Mouse (Mus musculus) CD4-positive, CD25-positive, alpha-beta regulatory T cell (primary cell): ENCODE data around the gene Ubxn1. TPM values are rescaled to one million over a fixed set of nuclear protein-coding genes. Genes with fewer than 3 reads are reported as not detected.

Experiments used
- polyA plus RNA-seq: library from polyadenylated mRNA; unstranded; fragments of 100-300 nt; shearing (Covaris generic); gene quantifications from one replicate; pipeline ENCODE4 v1.2.1, GENCODE M21; 2017

Gene Ubxn1
- 169 TPM for polyA plus RNA-seq

DNA sequence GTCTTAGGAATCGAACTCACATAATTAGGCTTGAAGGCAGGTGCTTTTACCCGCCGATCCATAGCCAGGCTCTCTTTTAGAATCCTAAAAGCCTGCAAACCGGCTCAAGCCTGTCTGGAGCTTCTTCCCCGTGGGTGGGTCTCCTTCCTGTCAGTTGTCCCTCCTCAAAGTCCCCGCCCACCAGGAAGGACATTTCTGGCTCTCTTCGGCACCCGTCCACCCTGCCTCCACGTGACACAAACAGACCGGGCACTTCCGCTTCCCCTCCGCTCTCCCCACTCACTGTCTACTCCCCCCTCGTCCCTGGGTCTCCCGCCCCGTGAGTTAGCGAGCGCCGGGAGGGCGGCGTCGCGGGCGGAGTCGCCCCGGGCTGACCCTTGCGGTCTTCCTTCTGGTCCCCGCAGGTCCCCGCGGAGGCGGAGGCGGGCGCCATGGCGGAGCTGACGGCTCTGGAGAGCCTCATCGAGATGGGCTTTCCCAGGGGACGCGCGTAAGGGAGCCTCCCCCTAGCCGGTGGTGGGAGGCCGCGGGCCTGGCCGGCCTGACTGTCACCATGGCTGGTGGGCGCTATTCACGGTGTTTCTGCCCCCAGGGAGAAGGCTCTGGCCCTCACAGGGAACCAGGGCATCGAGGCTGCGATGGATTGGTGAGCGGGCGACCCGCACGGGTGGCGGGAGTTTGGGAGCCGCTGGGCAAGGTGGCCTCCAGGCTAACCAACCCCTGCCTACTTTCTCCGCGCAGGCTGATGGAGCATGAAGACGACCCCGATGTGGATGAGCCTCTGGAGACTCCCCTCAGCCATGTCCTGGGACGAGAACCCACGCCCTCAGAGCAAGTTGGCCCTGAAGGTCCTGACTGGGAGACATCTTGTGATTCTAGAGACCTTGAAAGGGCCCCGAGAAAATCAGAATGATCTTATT, at the start of gene Ubxn1:
Gene Ubxn1, plus strand, starts transcription at position 230 of the 920 bp plus-strand sequence.

DNA sequence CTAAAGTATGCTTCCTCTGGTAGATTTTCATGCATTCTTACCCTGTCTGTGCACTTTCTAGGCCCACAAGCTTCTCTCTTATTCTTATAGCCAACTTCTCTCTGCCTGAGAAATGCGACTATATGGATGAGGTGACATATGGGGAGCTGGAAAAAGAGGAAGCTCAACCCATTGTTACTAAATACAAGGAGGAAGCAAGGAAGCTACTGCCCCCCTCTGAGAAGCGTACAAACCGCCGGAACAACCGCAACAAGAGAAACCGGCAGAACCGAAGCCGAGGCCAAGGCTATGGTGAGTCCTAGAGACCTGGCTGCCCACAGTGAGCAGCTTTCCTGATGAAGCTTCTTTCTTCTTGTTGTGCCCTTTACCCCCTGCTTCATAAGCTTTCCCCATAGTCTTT, 41.6 kb upstream of the Ubxn1 start, which contains the start of gene AC129217.1:
Gene AC129217.1, plus strand, starts transcription at position 114 of the 400 bp plus-strand sequence.

DNA sequence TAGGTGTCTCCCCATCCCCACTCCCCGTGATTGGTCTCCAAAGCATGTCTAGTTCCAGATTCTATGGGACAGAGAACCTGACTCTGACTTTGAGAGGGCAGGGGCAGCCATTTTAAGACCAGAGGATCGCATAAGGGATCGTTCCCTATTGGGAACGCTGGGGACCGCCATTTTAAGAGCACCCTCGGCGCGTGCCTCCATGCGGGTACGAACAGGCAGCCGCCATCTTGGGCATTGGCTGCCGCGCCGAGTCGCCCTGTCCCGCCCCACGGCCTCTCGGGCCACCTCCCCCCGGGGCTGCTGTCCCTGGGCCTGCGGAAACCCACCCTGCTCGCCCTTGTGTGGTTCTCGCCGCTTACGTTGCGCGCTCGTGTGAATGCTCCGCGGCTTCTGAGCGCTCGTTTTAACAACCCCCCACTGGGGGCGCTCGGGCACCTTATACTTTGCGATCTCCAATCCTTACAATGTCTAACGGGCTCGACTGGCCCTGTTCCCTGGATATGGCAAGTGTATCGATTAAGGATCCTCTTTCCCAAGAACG, 34.0 kb upstream of the Ubxn1 start, which contains the start of gene Bscl2:
Gene Bscl2, plus strand, starts transcription at position 217 of the 541 bp plus-strand sequence.

DNA sequence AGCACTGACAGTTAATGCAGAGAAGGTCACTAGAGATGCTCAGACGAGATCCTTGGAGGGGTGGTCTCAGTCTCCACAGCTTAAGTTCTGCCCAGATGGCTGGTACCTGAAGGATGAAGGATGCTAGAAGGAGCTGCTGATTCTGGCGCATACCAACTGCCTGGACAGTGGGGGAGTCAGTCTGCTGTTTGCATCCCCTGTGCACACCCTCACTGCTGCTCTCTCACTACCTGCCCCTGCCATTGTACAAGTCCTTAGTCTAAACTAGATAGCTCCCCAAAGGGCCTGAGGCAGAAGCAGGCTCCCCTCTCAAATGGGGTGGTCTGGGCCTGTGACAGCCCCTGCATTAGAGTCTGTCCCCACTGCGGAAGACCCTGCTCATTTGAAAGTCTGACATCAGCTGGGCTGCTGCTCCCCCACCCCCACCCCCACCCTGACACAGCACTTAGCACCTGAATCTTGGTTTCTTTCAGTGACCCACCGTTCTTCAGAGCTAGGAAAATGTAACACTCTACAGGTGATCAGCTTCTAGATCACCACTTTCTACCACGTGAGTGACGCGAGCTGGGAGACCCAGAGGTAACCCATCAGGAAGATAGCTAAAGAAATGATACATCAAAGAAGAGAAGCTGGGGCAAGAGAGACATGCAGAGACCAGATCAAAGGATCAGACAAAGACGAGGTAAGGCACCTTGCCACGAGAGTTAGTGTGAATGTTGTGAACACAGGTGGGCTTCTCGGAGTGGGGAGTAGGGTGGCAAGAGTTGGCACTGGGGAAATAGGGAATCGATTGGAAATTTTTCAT, 32.0 kb upstream of the Ubxn1 start, which contains the start of gene Gng3:
Gene Gng3, minus strand, starts transcription at position 92 of the 805 bp plus-strand sequence.

DNA sequence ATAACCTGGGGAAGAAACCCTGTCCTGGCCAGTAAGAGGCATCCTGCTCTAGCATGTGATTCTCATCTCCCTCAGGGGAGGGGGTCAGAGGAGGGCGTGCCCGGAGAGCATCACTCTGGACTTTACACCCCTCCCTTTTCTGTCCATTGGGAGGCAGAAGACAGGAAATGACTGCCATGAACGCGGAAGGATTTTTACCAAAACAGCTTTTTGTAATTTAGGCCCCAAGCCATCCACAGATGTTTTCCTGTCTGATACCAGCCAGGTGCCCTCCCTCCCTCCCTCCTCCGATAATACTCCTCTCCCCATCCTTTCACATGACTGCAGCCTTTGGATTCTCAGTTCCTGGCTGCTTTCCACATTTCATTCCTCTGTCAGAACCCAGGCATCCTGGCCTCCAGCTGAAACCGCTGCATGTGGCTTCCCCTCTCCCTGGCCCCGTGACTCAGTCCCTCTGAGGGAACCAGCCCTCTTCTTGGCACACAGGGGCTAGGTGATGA, 20.8 kb upstream of the Ubxn1 start, which contains the start of gene Lrrn4cl:
Gene Lrrn4cl, plus strand, starts transcription at position 367 of the 500 bp plus-strand sequence.

DNA sequence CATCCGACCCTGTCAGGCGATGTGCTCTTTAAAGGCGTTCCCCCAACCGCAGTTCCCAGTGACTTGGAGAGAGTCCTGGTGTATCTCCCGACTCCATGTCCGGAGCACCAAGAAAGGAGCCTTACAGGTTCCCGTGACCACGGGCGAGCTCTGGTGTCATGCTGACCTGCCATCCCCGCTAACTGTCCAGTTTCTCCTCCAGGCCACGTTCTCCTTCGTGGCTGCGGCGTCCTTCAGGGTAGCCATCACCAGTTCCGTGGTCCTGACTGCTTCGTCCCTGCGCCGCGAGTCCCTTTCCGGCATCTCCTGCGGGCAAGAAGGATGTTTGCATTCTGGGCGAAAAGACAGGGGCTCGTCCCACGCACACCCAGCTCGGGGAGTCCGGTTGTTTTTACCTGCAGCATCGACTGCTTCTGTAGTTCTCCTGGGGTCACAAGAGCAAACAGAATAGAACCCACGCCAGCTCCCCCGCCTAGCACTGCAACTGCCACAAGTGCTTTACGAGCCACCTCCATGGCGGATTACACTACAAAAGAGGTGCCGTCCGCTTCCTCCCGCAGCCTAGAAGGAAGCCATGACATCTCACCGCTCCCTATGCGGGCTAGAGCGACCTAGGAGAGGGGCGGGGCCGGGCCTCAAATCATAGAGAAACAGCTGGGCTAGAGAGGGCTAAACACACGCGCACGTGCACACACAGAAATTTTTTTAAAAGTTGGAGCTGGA, 9.2 kb downstream of the Ubxn1 start, which contains the start of gene Uqcc3:
Gene Uqcc3, minus strand, starts transcription at position 613 of the 723 bp plus-strand sequence.

DNA sequence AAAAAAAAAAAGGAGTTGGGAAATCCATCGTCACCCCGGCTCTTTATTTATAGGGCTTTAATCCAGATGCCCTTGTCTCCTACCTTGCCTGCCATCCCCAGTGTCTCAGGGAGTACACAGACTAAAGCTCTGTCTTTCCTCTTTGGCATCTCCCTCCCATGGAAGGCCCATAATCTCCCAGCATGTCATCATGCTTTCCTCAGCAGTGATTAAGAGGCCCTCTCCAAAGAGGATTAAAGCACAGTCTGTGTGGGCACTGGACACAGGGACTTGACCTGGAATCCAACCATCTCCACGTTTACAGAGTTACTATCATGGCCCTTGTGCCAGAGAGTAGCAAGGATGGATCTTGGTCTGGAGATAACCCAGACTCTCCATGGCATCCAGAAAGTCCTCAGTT, 12.3 kb downstream of the Ubxn1 start, which contains the start of the genes Lbhd1 and Gm49403:
Gene Lbhd1, plus strand, starts transcription at position 117 of the 400 bp plus-strand sequence.
Gene Gm49403, plus strand, starts transcription at position 315 of the 400 bp plus-strand sequence.

DNA sequence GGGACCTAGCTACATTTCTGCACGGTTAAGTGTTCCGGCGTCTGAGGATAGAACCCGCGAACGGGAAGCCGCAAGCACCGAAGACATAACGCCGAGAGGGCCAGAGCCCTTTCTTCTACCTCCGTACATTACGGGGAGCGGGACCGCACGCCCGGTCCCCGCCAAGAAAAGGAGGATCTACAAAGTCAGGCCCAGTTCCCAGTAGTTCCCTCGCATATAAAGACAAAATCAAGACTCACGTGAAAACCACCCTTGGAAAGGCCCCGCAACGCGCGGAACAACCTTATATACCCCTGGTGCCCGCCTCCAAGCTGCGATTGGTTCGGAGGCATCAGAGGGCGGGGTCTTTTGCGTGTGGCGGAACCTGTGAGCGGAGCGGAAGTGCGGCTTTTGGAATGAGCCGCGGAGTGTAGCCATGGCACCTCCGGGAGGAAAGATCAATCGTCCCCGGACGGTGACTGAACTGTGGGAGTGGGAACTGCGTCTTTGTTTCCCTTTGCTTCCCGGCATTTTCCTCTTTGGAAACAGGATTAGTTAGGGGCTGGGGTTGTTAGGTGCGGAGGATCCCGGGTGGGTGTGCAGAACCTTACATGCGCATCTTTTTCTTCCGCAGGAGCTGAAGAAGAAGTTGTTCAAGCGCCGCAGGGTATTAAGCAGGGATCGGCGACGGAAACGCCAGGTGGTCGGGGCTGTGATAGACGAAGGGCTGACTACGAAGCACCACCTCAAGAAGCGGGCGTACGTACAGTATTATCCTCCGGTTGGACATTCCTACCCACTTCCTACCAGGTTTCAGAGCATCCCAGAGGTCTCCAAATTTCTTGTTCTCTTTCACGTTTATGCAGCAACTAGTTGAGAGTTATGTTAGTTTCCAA, 17.5 kb downstream of the Ubxn1 start, which contains the start of the genes 1810009A15Rik and Gm49416:
Gene 1810009A15Rik, plus strand, starts transcription at position 343 of the 875 bp plus-strand sequence.
Gene Gm49416, plus strand, starts transcription at position 416 of the 875 bp plus-strand sequence.

DNA sequence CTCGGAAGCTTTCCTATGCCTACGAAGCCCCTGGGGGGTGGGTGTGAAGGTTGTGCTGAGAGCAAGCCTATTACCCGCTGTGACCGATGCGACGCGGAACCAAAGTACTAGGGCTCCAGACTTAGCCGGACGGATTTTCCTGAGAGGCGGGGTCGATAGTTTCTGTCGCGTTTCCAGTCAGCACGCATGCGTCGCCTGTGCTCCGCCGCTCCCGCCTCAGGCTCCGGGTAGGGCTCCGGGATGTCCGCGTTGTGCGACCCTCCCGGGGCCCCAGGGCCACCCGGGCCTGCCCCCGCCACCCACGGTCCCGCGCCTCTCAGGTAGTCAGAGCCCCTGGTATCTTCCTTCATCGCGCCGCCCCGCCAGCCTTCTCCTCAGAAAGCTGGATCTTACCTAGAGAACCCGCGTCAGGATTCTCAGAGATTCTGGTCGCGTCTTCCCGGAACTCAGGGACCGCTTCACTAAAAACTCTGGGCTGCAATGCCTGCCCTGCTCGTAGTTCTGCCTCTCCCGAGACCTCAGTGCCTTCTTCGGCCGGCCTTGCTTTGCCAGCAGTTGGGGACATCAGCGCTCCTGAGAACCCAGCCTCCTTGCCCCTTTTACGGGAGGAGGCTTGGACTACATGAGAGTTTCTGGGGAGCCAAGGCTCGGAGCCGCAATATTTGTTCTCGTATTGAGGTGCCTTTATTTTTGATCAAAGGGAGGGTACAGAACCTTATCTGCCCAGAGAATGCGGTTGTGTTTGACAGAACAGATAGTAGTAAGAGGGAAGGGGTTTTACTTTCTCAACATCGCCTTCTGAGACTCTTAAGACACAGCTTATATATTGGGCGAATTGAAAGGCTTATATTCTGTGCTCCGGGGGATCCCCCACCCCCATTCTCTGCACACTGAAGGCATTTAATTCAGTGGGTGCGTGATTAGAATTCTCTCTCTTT, 21.8 kb downstream of the Ubxn1 start, which contains the start of gene Ints5:
Gene Ints5, plus strand, starts transcription at position 177 of the 938 bp plus-strand sequence.

DNA sequence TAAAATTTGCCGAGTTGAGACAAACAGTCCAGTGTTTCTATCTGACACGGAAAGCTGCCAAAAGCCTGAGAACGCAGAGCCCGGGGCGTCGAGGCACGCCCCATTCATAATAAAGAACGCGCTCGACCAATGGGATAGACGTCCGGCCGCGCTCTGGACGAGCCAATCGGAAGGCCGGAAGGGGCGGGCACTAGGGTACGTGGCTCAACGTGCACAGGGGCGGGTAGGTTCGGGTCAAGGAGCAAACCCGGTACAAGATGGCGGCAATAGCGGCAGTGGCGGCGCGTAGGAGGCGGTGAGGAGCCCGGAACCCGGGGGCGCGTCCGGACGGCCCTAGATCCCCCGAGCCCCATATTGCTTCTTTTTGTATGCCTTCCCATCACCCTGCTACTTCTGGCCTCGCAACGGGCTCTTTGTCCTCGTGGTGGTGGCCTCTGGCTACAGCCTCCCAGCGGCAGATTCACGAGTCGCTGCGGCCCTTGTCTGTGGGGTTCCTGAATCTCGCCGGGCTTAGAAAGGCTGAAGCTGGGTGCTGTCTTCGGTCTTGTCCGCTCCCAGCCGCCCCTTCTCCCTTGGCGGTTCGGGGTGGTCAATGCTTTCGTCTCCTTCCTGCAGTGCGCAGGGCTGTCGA, 26.7 kb downstream of the Ubxn1 start, which contains the start of gene Ganab:
Gene Ganab, plus strand, starts transcription at position 207 of the 631 bp plus-strand sequence.

DNA sequence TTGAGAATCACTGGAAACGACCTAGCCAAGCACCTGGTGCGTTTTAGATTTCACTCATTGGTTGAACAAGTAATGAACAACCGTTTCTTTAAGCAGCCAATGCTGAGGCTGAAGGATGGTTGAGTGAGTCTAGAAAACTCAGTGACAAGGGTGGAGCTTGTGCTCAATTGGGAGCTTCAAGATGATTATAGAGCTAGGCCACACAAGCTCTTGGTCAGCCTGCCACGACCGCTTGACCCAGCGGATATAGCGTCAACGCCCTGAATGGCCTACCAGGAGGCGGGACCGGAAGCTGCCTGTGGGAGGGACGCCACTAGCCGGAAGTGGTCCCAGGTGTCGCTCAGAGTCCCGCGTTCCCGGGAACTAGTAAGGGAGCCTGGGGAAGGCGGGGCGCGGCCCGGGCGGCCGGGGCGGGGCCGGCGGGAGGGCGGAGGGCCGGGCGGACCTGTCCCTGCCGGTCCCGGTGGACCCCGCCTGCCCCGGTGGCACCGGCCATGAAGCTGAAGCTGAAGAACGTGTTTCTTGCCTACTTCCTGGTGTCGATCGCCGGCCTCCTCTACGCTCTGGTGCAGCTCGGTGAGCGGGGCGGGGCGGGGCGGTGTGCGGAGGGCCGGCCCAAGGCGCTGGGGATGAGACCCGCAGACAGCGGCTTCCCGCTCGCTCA, 48.9 kb downstream of the Ubxn1 start, which contains the start of gene B3gat3:
Gene B3gat3, plus strand, starts transcription at position 302 of the 664 bp plus-strand sequence.

Other genes with a start within 250 kb of the Ubxn1 start
- gene Chrm1, start 207.7 kb upstream of the Ubxn1 start, polyA plus RNA-seq: not detected
- 136 TPM for gene Slc3a2, start 148.1 kb upstream of the Ubxn1 start, polyA plus RNA-seq
- gene Wdr74, start 135.7 kb upstream of the Ubxn1 start, polyA plus RNA-seq: 83.3 TPM
- gene 1700092M07Rik, start 130.8 kb upstream of the Ubxn1 start, polyA plus RNA-seq: 1.5 TPM
- 164 TPM for gene Stx5a, start 130.1 kb upstream of the Ubxn1 start, polyA plus RNA-seq
- 263 TPM for gene Nxf1, start 114.4 kb upstream of the Ubxn1 start, polyA plus RNA-seq
- gene Tmem223, start 100.5 kb upstream of the Ubxn1 start, polyA plus RNA-seq: 104 TPM
- gene Tmem179b, start 97.0 kb upstream of the Ubxn1 start, polyA plus RNA-seq: 161 TPM
- gene Taf6l, start 85.1 kb upstream of the Ubxn1 start, polyA plus RNA-seq: 18.0 TPM
- 150 TPM for gene Polr2g, start 72.9 kb upstream of the Ubxn1 start, polyA plus RNA-seq
- 1.6 TPM for gene Zbtb3, start 68.9 kb upstream of the Ubxn1 start, polyA plus RNA-seq
- 39.7 TPM for gene Ttc9c, start 52.2 kb upstream of the Ubxn1 start, polyA plus RNA-seq
- 13.3 TPM for gene Hnrnpul2, start 51.5 kb upstream of the Ubxn1 start, polyA plus RNA-seq
- 1.7 TPM for gene AC129217.1, start 41.7 kb upstream of the Ubxn1 start, polyA plus RNA-seq
- 86.8 TPM for gene Bscl2, start 34.0 kb upstream of the Ubxn1 start, polyA plus RNA-seq
- gene Gng3, start 32.3 kb upstream of the Ubxn1 start, polyA plus RNA-seq: 0.13 TPM
- gene Lrrn4cl, start 20.7 kb upstream of the Ubxn1 start, polyA plus RNA-seq: 0.12 TPM
- 77.7 TPM for gene Uqcc3, start 9.4 kb downstream of the Ubxn1 start, polyA plus RNA-seq
- 85.0 TPM for gene Lbhd1, start 12.2 kb downstream of the Ubxn1 start, polyA plus RNA-seq
- not detected for gene Gm49403, start 12.4 kb downstream of the Ubxn1 start, polyA plus RNA-seq
- gene 1810009A15Rik, start 17.4 kb downstream of the Ubxn1 start, polyA plus RNA-seq: 54.2 TPM
- not detected for gene Gm49416, start 17.4 kb downstream of the Ubxn1 start, polyA plus RNA-seq
- 36.7 TPM for gene Ints5, start 21.5 kb downstream of the Ubxn1 start, polyA plus RNA-seq
- gene Ganab, start 26.6 kb downstream of the Ubxn1 start, polyA plus RNA-seq: 119 TPM
- 57.2 TPM for gene B3gat3, start 48.9 kb downstream of the Ubxn1 start, polyA plus RNA-seq
- 7.8 TPM for gene Rom1, start 57.9 kb downstream of the Ubxn1 start, polyA plus RNA-seq
- 86.7 TPM for gene Eml3, start 58.1 kb downstream of the Ubxn1 start, polyA plus RNA-seq
- gene Mta2, start 70.4 kb downstream of the Ubxn1 start, polyA plus RNA-seq: 250 TPM
- gene Tut1, start 82.4 kb downstream of the Ubxn1 start, polyA plus RNA-seq: 38.1 TPM
- gene Eef1g, start 95.5 kb downstream of the Ubxn1 start, polyA plus RNA-seq: 294 TPM
- 46.1 TPM for gene Ahnak, start 117.8 kb downstream of the Ubxn1 start, polyA plus RNA-seq
- gene Scgb1a1, start 216.5 kb downstream of the Ubxn1 start, polyA plus RNA-seq: not detected